Mouse (Mus musculus) stomach, embryonic 16.5 days (tissue): ENCODE results near the gene Tmem269. TPM values are rescaled to one million over a fixed set of nuclear protein-coding genes. Genes with fewer than 3 reads are reported as not detected.

Source experiments
- ATAC-seq: fragments of 200-750 bp; cut with Nextera tagmentation; 2 replicates; pipeline ENCODE4 v1.8.0; 2017; ENCODE audit warnings: moderate number of reproducible peaks, moderate TSS enrichment; ENCODE audit not compliant: insufficient read depth, low FRiP score
- H3K27ac ChIP-seq: fragments of 300-500 bp; sonication (generic); 2 replicates; pipeline ENCODE4 v1.5.1; 2014; ENCODE audit warnings: low read length
- H3K27me3 ChIP-seq: fragments of 300-500 bp; sonication (generic); 2 replicates; pipeline ENCODE4 v1.6.1; 2014; ENCODE audit warnings: low read length, control low read depth, mixed read lengths; ENCODE audit not compliant: control insufficient read depth, insufficient read depth
- H3K36me3 ChIP-seq: fragments of 300-500 bp; sonication (generic); 2 replicates; pipeline ENCODE4 v1.6.1; 2014; ENCODE audit warnings: low read length; ENCODE audit not compliant: control insufficient read depth, insufficient read depth
- H3K4me1 ChIP-seq: fragments of 300-500 bp; sonication (generic); 2 replicates; pipeline ENCODE4 v1.6.1; 2014; ENCODE audit warnings: low read length, control low read depth, mixed read lengths; ENCODE audit not compliant: control insufficient read depth, insufficient read depth
- H3K4me2 ChIP-seq: fragments of 300-500 bp; sonication (generic); 2 replicates; pipeline ENCODE4 v1.6.1; 2014; ENCODE audit warnings: low read depth, low read length, mixed read lengths
- H3K4me3 ChIP-seq: fragments of 300-500 bp; sonication (generic); replicated peaks from 2 replicates; pipeline ENCODE4 v1.5.1; 2014; ENCODE audit warnings: mild to moderate bottlenecking, low read length
- H3K9ac ChIP-seq: fragments of 300-500 bp; sonication (generic); 2 replicates; pipeline ENCODE4 v1.6.1; 2014; ENCODE audit warnings: low read length
- H3K9me3 ChIP-seq: fragments of 300-500 bp; sonication (generic); replicated peaks from 2 replicates; pipeline ENCODE4 v1.6.1; 2016; ENCODE audit warnings: low read length, control low read depth; ENCODE audit not compliant: control insufficient read depth
- WGBS: fragments of 180-500 bp; shearing (Covaris S2); extraction: QIAGEN DNeasy Blood & Tissue Kit; methylation state at CpG from one replicate; pipeline ENCODE4 v1.1.7; 2014; 5-methylcytosine and 5-hydroxymethylcytosine counted together
- polyA plus RNA-seq: library from polyadenylated mRNA; unstranded; fragments of >200 nt; fragmentation: Nextera tagmentation; extraction: Ambion mirVana; gene quantifications from 2 replicates; pipeline ENCODE4 v1.2.1, GENCODE M21; 2015

Gene Tmem269
- polyA plus RNA-seq, 1 experiment from 2014 or later, result 0.10 TPM

DNA sequence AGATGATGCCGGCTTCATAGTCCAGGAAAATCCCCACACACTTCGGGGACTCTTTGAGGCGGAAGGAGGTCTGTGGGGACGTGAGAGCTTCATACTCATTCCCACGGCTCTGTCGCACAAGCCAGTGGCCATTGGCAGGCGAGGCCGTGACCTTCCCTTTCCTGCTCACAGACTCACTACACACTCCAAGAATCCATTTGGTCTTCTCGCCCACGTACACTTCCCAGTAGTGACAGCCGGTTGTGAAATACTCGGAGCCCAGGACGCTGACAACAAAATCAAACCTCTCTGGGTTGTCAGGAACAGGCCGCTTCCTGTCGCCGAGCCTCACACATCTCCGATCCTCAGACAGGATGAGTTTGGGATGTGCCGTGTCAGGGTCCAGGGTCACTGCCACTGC lies 39.7 kb downstream of the Tmem269 start:
- H3K4me3 ChIP-seq, result no peak overlapping the region
- no peaks in the 10 kb centered on the region for H3K9me3 ChIP-seq
- no peaks in the 10 kb centered on the region for H3K36me3 ChIP-seq
- H3K9ac ChIP-seq, result no peak overlapping the region
- no peaks in the 10 kb centered on the region for H3K27me3 ChIP-seq
- no peak overlapping the region for H3K4me2 ChIP-seq
- 65% methylated on average over 18 of the region's 18 CpGs for WGBS
- ATAC-seq, result no peak
- H3K27ac ChIP-seq, result no peak overlapping the region
- no peaks in the 10 kb centered on the region for H3K4me1 ChIP-seq

DNA sequence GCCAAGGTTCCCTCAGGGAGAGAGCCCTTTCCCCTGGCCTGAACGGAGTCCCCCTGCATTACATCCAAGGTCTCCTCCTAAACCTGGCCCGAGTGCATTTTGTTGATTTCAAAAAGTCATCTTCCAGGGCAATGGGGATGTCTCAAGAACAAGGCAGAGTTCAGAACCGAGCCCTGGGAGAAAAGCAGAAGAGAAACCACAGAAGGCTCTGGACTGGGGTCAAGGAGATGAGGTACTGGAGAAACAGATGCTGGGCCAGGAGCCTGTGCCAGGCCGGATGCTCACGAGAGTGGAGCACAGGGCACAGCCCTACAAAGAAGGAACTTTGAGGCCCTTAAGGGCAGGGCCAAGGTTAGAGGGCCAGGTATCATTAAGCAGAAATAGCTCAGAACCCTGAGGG lies 40.3 kb downstream of the Tmem269 start:
- Histone ChIP-seq H3K36me3 (no peaks in the 10 kb centered on the region), H3K27me3 (no peaks in the 10 kb centered on the region), H3K9ac (no peak overlapping the region), H3K4me1 (peaks cover 5% of the 10 kb centered on the region), H3K4me2 (no peak overlapping the region), H3K27ac (no peak overlapping the region), H3K4me3 (no peak overlapping the region), H3K9me3 (no peaks in the 10 kb centered on the region)
- no peak for ATAC-seq
- 70% methylated on average over 5 of the region's 5 CpGs for WGBS

DNA sequence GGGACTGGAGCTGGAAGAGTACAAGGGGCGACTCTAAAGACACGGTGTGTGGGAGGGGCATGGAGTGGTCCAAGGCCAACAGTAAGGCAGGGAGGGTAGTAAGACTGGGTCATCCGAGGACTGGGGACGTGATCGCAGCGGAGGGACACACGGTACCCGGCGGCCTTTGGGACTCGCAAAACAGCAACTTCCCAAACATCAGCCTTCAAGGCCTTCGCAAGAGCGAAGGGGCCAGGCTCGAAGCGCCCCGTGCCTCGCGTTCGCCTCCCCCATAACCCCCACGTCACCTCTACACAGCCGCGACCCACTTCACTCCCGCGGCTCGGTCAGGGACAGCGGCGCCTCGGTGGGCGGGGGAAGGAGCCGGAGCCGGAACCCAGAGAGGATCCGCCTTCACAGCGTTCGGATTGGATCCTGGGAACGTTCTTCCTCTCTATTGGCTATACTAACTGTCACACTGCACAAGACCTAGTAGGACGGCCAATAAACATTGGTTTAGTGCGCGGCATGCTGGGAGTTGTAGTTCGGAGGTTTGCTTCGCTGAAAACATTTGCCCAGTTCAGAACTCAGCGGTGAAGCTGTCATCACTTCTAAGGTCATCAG lies 44.1 kb downstream of the Tmem269 start, which contains the start of gene Zfp691:
Gene Zfp691, minus strand, starts transcription at position 345 of the 603 bp plus-strand sequence.
- Histone ChIP-seq H3K4me3 (peak within 1 kb of the TSS; percentile 83), H3K9me3 (no peaks in the 10 kb centered on the region), H3K4me2 (peak within 1 kb of the TSS; percentile 90), H3K9ac (peak within 1 kb of the TSS; percentile 92), H3K27ac (no peak within 1 kb of the TSS), H3K4me1 (peaks cover 9% of the 10 kb centered on the region), H3K36me3 (peaks cover 6% of the 10 kb centered on the region), H3K27me3 (no peaks in the 10 kb centered on the region)
- whole genome bisulfite sequencing, result under 1% methylated on average over 40 of the region's 40 CpGs
- ATAC-seq, result peak; percentile 100

DNA sequence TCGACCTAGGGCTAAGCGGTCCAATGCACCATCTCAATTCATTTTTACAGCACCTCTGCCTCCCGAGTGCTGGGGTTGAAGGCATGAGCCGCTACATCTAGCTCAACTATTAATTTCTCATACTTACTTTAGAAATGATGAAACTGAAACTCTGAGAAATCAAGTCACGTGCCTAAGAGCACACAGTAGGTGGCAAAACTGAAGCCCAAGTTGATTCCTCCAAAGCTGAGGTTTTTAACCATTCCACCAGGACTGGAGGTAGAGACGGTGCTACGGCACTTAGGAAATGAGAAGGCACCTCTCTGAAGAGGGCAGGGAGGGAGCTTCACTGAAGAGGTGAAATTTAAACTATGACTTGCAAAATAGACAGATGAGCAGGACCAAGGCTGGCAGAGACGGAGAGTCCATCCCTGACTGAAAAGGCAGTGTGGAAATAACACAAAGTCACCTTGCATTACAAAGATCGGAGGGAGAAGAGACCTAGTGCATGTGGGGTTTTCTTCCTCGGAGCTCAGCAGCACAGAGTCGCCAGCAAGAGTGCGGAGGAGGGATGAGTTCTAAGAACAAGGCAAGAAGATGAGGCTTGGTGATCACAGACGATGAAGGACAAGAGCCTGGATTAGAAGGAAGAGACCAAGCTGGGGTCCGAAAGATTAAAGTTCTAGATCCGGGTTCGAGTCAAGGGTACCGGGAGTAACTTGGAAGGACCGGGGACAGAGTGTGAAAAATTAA lies 44.9 kb downstream of the Tmem269 start:
- H3K4me1 ChIP-seq, result peaks cover 9% of the 10 kb centered on the region
- peak overlapping the region; percentile 83 for H3K4me3 ChIP-seq
- no peak for ATAC-seq
- peak overlapping the region; percentile 92 for H3K9ac ChIP-seq
- peaks cover 6% of the 10 kb centered on the region for H3K36me3 ChIP-seq
- peak overlapping the region; percentile 90 for H3K4me2 ChIP-seq
- no peaks in the 10 kb centered on the region for H3K27me3 ChIP-seq
- no peak overlapping the region for H3K27ac ChIP-seq
- H3K9me3 ChIP-seq, result no peaks in the 10 kb centered on the region
- WGBS, result 33% methylated on average over 18 of the region's 18 CpGs

DNA sequence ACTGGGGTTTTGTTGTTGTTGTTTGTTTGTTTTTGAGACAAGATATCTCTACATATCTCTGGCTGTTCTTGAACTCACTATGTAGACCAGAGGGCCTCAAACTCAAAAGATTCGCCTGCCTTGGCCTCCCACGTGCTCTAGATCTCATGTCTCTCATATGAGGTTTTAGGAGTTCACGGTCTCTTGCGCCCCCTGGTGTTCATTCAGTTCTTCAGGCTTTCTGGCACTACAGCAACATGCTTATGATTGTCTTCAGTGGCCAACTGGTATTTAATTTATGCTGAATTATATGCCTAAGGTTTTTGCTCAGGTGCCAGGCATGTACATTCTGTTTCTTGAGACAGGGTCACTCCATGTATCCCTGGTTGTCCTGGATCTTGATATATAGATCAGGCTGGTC lies 50.4 kb downstream of the Tmem269 start:
- Histone ChIP-seq H3K27me3 (no peaks in the 10 kb centered on the region), H3K27ac (no peak overlapping the region), H3K9ac (no peak overlapping the region), H3K4me3 (no peak overlapping the region), H3K36me3 (peaks cover 6% of the 10 kb centered on the region), H3K4me2 (no peak overlapping the region), H3K4me1 (peaks cover 4% of the 10 kb centered on the region; the same call in 1 of the 2 replicates), H3K9me3 (no peaks in the 10 kb centered on the region)
- peak; percentile 50; the same call in 1 of the 2 replicates for ATAC-seq
- WGBS, result 5% methylated on average over 4 of the region's 4 CpGs

DNA sequence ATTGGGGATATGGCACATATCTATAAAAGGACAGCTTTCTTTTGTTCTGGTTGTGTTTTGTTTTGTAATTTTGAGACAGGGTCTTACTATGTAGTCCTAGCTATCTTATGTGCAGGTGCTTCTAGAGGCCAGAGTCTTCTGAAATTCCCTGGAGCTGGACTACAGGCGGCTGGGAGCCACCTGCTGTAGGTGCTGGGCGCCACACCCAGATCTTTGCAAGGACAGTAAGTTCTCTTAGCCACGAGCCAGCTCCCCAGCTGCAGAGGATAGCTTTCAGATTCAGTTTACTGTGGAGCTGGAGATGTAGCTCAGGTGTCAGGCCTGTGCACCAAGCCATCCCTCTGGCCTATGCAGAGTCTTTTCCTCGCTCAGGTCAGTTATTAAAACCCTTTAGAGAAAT lies 50.9 kb downstream of the Tmem269 start:
- Histone ChIP-seq H3K9me3 (no peaks in the 10 kb centered on the region), H3K9ac (no peak overlapping the region), H3K36me3 (peaks cover 6% of the 10 kb centered on the region), H3K4me1 (no peaks in the 10 kb centered on the region), H3K27me3 (no peaks in the 10 kb centered on the region), H3K27ac (no peak overlapping the region), H3K4me3 (no peak overlapping the region), H3K4me2 (no peak overlapping the region)
- ATAC-seq, result no peak
- 66% methylated on average over 4 of the region's 4 CpGs for WGBS

DNA sequence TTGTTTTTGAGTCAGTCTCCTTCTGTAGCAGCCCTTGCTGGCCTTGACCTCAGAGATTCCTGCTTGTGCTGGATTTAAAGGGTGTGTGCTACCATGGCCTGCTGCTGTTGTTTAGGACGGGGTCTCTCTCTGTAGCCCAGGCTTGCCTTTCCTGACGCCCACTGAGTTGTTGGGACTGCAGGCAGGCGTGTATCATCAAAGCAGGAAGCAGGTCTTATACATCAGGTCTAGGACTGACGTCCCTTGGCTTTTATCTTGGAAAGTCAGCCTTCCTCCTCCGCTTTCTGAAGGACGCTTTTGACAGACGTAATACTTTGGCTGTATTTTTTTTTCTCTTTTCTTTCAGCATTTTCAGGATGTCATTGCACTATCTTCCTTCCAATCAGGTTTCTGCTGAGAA lies 52.1 kb downstream of the Tmem269 start:
- Histone ChIP-seq H3K36me3 (peaks cover 6% of the 10 kb centered on the region), H3K27me3 (no peaks in the 10 kb centered on the region), H3K27ac (no peak overlapping the region), H3K4me1 (no peaks in the 10 kb centered on the region), H3K4me3 (no peak overlapping the region), H3K9ac (no peak overlapping the region), H3K4me2 (no peak overlapping the region), H3K9me3 (no peaks in the 10 kb centered on the region)
- ATAC-seq, result no peak
- WGBS, result 71% methylated on average over 7 of the region's 7 CpGs

DNA sequence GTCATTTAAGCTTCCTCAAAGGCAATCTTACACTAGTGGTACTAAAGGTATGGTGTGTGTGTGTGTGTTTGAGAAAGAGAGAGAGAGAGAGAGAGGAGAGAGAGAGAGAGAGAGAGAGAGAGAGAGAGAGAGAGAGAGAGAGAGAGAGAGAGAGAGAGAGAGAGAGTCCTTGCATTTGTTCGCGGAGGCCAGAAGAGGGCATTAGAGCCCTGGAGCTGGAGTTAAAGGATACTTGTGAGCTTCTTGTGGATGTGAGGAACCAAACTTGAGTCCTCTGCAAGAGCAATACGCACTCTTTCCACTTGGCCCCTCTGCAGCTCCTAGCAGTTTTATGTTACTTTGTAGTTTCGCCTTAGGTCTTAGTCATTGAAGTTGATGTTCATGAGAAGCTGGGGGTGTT lies 55.0 kb downstream of the Tmem269 start:
- Histone ChIP-seq H3K9ac (no peak overlapping the region), H3K9me3 (no peaks in the 10 kb centered on the region), H3K36me3 (no peaks in the 10 kb centered on the region), H3K4me3 (no peak overlapping the region), H3K4me1 (no peaks in the 10 kb centered on the region), H3K27me3 (no peaks in the 10 kb centered on the region), H3K27ac (no peak overlapping the region), H3K4me2 (no peak overlapping the region)
- 72% methylated on average over 4 of the region's 4 CpGs for WGBS
- no peak for ATAC-seq

DNA sequence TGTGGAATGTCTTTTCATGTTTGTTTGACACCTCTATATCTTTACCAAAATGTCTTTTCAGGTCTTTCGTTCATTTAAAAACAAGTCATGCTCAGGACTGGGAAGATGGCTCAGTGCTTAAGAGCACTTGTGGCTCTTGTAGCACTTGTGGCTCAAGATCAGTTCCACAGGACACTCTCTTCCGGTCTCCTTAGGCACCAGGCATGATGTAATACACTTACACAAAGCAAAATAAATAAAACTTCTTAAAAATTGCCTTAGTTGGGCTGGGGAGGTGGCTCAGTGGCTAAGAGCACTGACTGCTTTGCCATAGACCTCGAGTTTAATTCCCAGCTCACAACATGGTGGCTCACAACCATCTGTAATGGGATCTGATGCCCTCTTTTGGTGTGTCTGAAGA lies 56.7 kb downstream of the Tmem269 start:
- no peak overlapping the region for H3K4me2 ChIP-seq
- no peak for ATAC-seq
- no peaks in the 10 kb centered on the region for H3K4me1 ChIP-seq
- no peak overlapping the region for H3K9ac ChIP-seq
- no peaks in the 10 kb centered on the region for H3K27me3 ChIP-seq
- H3K9me3 ChIP-seq, result no peaks in the 10 kb centered on the region
- no peaks in the 10 kb centered on the region for H3K36me3 ChIP-seq
- no peak overlapping the region for H3K4me3 ChIP-seq
- no peak overlapping the region for H3K27ac ChIP-seq
- 71% methylated on average over 3 of the region's 3 CpGs for WGBS
